Mouse (Mus musculus): ENCODE measurements around the gene Hspbap1. TPM values are rescaled to one million over a fixed set of nuclear protein-coding genes. Genes with fewer than 3 reads are reported as not detected.

The Hspbap1 gene
- total RNA-seq, 2 experiments from 2014 or later: 6.7 to 7.6 TPM

GRCm38 (mm10) chr16:35782451-35783206, 12.5 kb downstream of the Hspbap1 start:
- intact Hi-C loops (cut with DNase I): no loop called here
- Histone ChIP-seq H3K4me3 (no peak overlapping the region), H3K27ac (no peak overlapping the region)
- TF ChIP-seq CTCF (IDR thresholded peaks at IDR 0.05): no peak
- no peak for DNase-seq (ENCODE audit: extremely low spot score in 1 of 2, low spot score in 2 of 2)

GRCm38 (mm10) chr16:35783207-35783573, 13.0 kb downstream of the Hspbap1 start:
- Histone ChIP-seq H3K27ac (no peak overlapping the region), H3K4me3 (no peak overlapping the region)
- intact Hi-C loops (cut with DNase I): no loop called here
- DNase-seq (ENCODE audit: extremely low spot score in 1 of 2, low spot score in 2 of 2): no peak
- TF ChIP-seq CTCF (IDR thresholded peaks at IDR 0.05): no peak

GRCm38 (mm10) chr16:35784134-35784725, 14.1 kb downstream of the Hspbap1 start:
- H3K4me3 ChIP-seq: no peak overlapping the region
- intact Hi-C loops (cut with DNase I): no loop called here
- DNase-seq (ENCODE audit: extremely low spot score in 1 of 2, low spot score in 2 of 2): no peak

GRCm38 (mm10) chr16:35787163-35787562, 17.0 kb downstream of the Hspbap1 start:
- no peak for DNase-seq (ENCODE audit: extremely low spot score in 1 of 2, low spot score in 2 of 2)
- intact Hi-C loops (cut with DNase I): no loop called here
- Histone ChIP-seq H3K27ac (no peak overlapping the region), H3K4me3 (no peak overlapping the region)
- no peak for TF ChIP-seq CTCF (IDR thresholded peaks at IDR 0.05)

More at GRCm38 (mm10) chr16:35784134-35784725, 14.1 kb downstream of the Hspbap1 start:
- no peak for TF ChIP-seq CTCF (IDR thresholded peaks at IDR 0.05)
- no peak overlapping the region for H3K27ac ChIP-seq

- intact Hi-C loops (cut with DNase I): no loop called here
Measured at GRCm38 (mm10) chr16:35787568-35788189, 17.5 kb downstream of the Hspbap1 start.

GRCm38 (mm10) chr16:35788330-35788729, 18.2 kb downstream of the Hspbap1 start:
- no peak overlapping the region for H3K4me3 ChIP-seq
- intact Hi-C loops (cut with DNase I): no loop called here
- no peak for DNase-seq (ENCODE audit: extremely low spot score in 1 of 2, low spot score in 2 of 2)
- no peak overlapping the region for H3K27ac ChIP-seq
- TF ChIP-seq CTCF (IDR thresholded peaks at IDR 0.05): no peak

More at GRCm38 (mm10) chr16:35787568-35788189, 17.5 kb downstream of the Hspbap1 start:
- TF ChIP-seq CTCF (IDR thresholded peaks at IDR 0.05): no peak
- H3K4me3 ChIP-seq: no peak overlapping the region
- no peak overlapping the region for H3K27ac ChIP-seq
- no peak for DNase-seq (ENCODE audit: extremely low spot score in 1 of 2, low spot score in 2 of 2)

GRCm38 (mm10) chr16:35791962-35792521, 21.9 kb downstream of the Hspbap1 start:
- intact Hi-C loops (cut with DNase I): no loop called here
- no peak for DNase-seq (ENCODE audit: extremely low spot score in 1 of 2, low spot score in 2 of 2)
- no peak for TF ChIP-seq CTCF (IDR thresholded peaks at IDR 0.05)
- Histone ChIP-seq H3K27ac (no peak overlapping the region), H3K4me3 (no peak overlapping the region)

GRCm38 (mm10) chr16:35802163-35802562, 32.0 kb downstream of the Hspbap1 start:
- no peak for DNase-seq (ENCODE audit: extremely low spot score in 1 of 2, low spot score in 2 of 2)
- TF ChIP-seq CTCF (IDR thresholded peaks at IDR 0.05): no peak
- Histone ChIP-seq H3K4me3 (no peak overlapping the region), H3K27ac (no peak overlapping the region)
- intact Hi-C loops (cut with DNase I): no loop called here

- no peak for TF ChIP-seq CTCF (IDR thresholded peaks at IDR 0.05)
- Histone ChIP-seq H3K4me3 (no peak overlapping the region), H3K27ac (no peak overlapping the region)
- DNase-seq (ENCODE audit: extremely low spot score in 1 of 2, low spot score in 2 of 2): no peak
- intact Hi-C loops (cut with DNase I): no loop called here
Measured at GRCm38 (mm10) chr16:35803723-35804122, 33.5 kb downstream of the Hspbap1 start.

GRCm38 (mm10) chr16:35806973-35807662, 36.9 kb downstream of the Hspbap1 start:
- Histone ChIP-seq H3K27ac (no peak overlapping the region), H3K4me3 (no peak overlapping the region)
- intact Hi-C loops (cut with DNase I): no loop called here
- DNase-seq (ENCODE audit: extremely low spot score in 1 of 2, low spot score in 2 of 2): no peak
- TF ChIP-seq CTCF (IDR thresholded peaks at IDR 0.05): no peak

- no peak for DNase-seq (ENCODE audit: extremely low spot score in 1 of 2, low spot score in 2 of 2)
- TF ChIP-seq CTCF (IDR thresholded peaks at IDR 0.05): no peak
- H3K27ac ChIP-seq: no peak overlapping the region
- intact Hi-C loops (cut with DNase I): no loop called here
- no peak overlapping the region for H3K4me3 ChIP-seq
Measured at GRCm38 (mm10) chr16:35807663-35807992, 37.5 kb downstream of the Hspbap1 start.

- no peak overlapping the region for H3K4me3 ChIP-seq
- no peak overlapping the region for H3K27ac ChIP-seq
- no peak for TF ChIP-seq CTCF (IDR thresholded peaks at IDR 0.05)
- intact Hi-C loops (cut with DNase I): no loop called here
- no peak for DNase-seq (ENCODE audit: extremely low spot score in 1 of 2, low spot score in 2 of 2)
Measured at GRCm38 (mm10) chr16:35808838-35809237, 38.7 kb downstream of the Hspbap1 start.
